Mouse (Mus musculus) v-Abl transformed pro-B cells (cell line): ENCODE results near the gene Nr5a2.

Source experiments
- in situ Hi-C, 2 experiments: fragments of 400-800 bp; cut with MboI; formaldehyde crosslinking; loops; one replicate each; pipeline ENCODE4 v1.15.1; 2025; ENCODE audit not compliant: unreplicated experiment in 2 of 2

Gene Nr5a2

DNA sequence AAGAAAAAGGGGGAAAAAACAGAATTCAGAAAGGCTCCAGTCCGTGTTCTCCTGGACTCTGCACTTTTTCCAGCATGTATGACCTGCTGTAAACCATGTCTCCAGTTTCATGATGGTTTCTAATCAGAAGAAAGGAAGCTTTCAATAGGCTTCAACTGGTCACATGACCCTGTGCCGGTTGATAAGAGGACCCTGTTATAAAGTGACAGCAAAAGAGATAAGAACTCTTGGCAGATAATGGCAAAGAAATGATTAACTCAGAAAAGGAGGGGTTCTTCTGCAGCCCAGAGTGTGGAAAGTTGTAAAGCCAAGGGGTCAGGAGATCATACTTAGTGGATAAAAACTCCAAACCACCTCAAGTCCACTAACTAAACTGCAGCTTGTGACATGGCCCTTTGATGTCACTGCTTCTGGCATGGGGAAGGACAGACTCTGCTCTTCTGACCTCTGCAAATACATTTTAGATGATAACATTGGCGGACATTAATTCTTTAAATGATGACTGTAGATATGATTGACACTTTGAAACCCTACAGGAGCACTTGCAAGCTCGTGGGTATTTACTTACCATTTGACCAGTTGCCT is at the start of gene Nr5a2:
TSS of gene Nr5a2 (minus strand) at position 21 of the 585 bp plus-strand sequence.
- in situ Hi-C loops: no loop called here

DNA sequence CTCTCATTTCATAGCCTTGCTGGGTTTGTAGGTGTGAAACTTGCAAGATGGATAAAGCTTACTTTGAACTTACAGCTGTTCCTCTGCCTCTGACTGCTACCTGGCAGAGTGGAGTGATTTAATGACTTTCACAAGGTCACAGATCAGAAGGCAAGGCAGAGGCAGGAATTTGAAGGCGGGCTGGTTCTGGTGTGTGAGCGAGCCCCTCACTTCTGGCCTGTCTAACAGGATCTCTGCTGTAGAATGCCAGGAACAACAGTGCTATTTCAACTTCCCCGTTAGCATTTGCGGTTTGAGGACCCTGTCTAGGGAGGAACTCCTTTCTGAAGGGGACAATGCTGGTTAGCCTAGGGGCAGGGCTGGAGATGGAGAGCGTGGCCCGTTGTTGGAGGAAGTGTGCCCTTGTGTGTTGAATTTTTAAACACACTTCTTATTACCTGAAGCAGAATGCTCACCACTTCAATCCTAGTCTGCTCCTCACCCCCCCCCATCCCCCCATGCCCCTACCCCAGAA is 48.5 kb upstream of the Nr5a2 start:
- in situ Hi-C loops: no loop called here

DNA sequence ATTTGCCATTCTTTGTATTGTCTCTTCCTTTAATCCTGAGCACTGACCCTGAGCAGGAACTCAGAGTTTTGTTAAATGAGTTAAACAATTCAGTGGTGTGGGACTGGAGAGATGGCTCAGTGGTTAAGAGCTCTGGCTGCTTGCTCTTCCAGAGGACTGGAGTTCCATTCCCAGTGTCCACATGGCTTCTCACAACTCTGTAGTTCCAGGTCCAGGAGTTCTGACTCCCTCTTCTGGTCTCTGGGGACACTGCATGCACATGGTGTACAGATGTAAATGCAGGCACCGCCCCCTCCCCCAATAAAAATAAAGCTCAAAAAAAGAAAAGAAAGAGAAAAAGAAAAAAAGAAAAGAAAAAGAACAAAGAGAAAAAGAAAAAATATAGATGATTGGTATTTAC is 43.6 kb upstream of the Nr5a2 start:
- in situ Hi-C loops: no loop called here

DNA sequence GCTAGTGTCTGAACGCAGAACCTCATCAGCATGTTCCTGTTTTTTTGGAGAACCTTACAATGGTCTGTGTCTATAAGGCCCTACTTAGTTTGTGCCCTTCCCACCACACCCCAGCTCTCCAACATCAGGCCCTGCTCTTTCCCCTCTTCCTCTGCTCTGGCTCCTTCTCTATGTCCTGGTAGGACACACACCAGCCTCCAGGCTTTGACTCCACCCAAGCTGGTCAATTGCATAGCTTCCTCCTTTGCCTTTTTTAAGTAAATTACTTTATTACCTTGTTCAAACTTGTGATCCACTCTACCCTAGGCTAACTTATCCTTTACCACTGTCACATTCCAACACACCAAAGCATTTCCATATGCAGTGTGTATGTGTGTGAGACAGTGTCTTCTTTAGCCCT is 42.9 kb upstream of the Nr5a2 start:
- in situ Hi-C loops: no loop called here

DNA sequence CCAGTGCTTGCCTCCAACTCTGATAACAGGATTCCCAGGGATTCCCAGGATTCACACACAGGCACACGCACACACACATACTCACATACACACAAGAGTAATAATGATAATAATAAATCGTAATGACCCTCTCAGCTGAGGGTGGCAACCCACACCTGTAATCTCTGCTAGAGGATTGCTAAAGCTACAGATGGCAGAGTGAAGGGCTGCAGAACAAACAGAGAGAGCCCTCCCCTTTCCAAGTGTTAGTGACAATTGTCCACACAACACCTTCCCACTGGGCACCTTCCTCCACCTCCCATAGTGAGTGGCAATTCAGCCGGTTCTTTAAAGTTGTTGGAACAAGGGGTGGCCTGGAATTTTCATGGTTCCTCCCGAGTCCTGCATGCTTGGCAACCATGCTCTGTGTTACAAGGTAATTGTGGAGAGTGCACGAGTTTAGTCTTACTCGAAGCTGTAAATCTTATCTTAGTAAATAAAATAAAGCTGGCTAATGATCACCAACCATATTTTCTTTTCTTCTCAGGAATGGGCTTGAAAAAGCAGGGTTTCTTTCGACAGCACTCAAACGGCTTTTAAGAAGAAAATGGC is 31.6 kb upstream of the Nr5a2 start:
- in situ Hi-C loops: no loop called here

DNA sequence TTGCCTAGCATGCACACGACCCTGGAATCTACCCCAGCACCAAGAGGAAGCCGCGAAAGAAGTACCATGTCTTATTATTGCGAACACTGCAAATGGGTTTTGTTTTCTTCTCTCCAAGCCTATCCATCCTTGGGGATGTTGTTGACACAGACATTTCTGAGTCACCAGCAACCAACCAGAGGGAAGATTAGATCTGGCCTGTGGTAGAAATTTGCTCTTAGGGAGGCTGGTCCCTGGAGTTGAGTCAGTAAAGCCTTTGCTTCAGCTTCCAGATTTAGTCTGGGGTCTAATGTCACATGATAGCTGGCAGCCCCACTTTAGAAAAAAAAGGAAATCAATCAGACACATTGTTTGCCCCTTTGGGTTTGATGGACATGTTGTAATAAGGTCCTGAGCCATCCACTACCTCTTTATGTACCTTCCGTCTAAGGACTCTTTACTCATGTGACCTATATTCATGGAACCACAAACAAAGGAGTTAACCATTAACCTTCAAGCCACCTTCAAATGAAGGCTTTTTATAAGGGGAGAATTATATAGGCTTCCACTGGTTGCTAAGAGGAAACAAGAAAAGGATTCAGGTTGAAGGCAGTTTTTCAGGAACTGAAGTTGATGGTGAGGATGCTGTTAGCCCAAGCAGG is 20.1 kb upstream of the Nr5a2 start:
- in situ Hi-C loops: no loop called here

DNA sequence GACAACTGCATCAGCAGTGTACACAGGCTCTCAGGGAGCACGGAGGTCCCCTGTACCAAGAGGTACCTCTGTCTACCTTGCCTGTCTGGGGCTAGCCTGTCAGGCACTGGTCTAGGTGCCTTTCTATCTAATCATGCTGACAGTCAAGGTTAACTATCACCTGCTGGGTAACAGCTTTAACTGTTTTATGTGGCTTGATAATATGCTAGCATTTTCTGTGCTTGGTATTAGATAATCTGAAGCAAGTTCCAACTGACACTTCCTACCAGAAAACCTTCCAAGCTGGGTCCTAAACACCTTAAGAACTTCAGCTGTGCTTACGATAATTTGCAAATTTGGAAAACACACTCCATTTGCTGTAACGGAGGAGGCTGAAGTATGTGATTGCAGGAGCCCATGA is 17.6 kb upstream of the Nr5a2 start:
- in situ Hi-C loops: no loop called here

DNA sequence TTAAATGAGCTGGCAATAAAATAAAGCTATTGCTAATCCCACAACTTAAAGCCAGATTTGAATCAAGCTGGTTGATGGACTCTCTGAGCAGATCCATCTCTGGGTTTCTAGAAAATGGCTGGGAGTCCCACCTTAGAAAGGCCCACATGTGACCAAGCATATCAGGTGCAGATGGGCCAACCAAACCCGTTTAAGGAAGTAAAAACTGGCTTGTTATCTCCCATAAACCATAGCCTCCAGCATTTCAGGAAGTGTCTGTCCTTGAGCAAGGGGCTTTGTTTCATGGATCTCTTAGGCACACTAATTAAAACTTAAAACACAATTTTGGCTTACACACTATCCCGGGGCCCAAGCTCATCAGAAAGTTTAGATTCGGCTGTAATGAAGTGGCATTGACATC is 13.8 kb upstream of the Nr5a2 start:
- in situ Hi-C loops: no loop called here

DNA sequence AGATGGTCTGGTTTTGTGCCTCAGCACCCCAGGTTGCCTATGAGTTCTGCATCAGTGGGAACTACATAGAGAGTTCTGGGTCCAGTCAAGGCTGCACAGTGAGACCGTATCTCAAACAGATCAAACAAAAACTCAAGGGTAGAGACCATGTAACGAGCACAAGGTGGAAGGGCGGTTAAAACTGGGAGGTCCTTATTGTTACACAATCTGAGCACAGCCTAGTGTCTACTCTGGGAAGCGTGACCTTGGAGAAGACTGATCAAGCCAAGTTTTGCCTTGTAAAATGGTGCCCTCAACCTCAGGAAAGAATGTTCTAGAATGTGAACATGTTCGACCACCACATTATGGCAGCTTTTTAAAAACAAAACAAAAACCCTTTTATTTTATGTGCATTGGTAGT is 12.8 kb upstream of the Nr5a2 start:
- in situ Hi-C loops: no loop called here

DNA sequence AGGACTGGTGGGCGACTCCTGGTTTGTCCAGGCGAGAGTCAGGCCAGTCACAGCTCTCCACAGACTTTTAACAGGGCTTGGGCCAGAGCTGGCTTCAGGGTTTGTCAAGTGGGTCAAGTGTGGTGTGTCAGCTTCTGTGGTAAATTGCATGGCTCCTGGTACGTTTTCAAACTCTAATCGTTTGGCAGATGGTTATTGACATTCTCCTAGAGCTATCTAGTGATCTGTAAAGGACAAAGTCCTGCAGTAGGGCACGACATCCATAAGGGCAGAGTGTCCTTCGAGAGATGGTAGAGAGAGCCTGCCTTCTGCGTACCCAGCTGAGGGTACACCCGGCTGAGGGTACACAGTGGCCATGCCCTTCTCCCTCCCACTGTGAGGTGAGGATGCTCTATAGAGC is 10.7 kb upstream of the Nr5a2 start:
- in situ Hi-C loops: no loop called here

DNA sequence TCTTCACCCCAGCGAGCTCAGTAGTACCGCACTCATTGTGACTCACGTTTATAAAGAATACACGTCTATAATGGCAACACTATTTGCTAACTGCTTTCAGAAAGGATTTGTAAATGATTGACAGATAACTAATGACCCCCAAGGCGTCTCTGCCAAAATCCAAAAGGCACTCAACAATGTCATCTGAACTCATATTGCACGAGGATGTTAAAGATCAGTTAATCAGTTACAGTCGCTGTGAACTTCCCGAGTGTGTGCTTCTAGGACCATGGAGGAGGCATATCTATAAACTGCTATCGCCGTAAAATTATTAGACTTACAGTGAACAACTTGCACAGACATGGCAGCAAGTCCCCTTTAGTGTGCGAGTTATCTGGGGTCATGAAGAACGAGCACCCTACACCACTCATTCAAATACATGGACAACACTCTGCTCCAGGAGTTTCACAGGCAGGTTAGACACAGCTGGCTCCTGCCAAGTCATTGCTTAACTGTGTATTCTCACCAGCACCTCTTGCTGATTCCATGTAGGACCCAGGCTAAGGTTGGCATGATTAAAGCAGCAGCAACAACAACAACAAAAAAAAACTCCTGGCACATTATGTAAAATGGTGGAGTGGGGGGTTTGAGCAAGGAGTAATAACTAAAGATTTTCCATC is 6.6 kb upstream of the Nr5a2 start:
- in situ Hi-C loops: no loop called here

DNA sequence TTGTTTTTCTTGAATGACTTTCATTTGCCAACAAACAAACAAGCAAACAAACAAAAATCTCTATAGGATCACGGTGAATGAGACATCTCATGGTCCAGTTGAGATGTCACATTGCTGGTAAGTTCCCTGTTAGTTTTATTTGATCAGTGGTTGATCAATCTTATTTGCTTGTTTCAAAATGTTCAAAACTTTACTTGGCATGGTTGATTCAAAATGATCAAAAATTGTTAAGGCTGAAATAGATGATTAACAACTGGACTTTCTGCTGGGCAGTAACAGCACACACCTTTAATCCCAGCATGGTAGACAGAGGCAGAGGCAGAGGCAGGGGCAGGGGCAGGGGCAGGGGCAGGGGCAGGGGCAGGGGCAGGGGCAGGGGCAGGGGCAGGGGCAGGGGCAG is 757 bp downstream of the Nr5a2 start:
- in situ Hi-C loops: no loop called here

DNA sequence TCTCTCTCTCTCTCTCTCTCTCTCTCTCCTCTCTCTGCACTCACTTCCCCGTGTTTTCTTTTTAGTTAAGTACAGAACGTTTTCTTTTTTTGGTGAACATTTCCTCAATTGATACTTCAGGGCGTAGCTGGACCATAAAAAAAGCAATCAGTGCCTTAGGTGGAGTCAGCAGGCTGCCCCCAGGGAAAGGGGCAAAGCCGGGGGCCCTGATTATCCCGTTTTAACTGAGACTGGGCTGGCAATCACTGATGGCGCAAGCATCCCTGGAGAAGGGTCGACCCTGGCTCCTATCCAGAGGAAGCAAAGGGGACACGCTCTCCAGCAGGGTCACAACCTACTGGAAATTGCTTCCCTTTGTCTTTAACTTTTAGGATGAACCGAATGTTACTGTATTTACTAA is 1.6 kb downstream of the Nr5a2 start:
- in situ Hi-C loops: no loop called here

DNA sequence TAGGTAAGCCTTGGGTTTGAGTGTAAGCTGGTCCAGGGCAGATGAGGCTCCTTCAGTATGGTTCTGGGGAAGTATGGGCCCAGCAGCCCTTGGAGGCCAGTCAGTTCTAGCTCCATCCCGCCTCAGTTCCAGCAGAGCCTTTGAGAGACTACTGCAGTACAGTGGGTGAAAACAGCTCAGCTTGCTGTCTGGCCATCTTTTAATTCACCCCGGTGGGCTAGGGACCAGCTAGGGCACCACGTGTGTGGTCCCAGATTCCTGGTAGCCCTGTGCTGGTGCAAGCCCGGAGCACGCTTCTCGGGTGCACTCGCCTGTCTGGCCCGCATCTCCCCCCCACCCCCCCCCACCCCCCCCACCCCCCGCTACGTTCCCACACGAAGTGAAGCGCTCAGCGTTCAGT is 2.1 kb downstream of the Nr5a2 start:
- in situ Hi-C loops: no loop called here

DNA sequence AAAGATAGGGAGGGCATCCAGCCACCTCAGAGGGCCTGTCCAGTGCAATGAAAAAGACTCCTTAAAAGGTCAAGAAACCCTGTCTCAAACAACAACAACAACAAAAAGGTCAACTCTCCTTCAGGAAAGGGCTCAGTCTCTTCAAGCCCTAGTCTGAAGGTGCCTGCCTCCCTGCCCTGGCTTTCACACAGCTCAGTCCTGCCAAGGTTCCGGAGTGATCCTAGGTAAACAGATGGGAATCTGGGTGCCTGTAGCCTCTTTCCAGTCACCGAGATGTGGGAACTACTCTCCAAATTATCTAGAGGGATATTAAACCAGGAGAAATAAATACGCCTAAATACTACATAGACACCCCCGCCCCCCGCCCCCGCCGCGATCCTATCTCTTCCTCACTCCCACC is 2.6 kb downstream of the Nr5a2 start:
- in situ Hi-C loops: no loop called here

DNA sequence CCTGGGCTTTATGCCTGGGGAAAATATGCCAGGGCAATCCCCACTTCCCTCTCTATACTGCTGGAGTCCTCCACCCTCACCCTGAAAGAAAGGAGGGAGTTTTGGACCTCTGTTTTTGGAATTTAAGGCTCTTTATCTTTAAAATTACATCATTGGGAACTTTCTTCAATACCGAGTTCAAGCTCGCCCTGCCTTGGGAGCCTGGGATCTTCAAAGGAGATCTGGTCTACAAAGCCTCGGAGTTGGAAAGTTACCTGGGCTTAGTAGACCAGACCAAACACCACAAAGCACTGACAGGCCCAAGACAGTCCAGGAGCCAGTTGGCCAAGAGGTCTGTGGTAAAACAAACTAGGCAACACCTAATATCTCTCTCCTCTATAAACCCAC is 6.1 kb downstream of the Nr5a2 start:
- in situ Hi-C loops: no loop called here

DNA sequence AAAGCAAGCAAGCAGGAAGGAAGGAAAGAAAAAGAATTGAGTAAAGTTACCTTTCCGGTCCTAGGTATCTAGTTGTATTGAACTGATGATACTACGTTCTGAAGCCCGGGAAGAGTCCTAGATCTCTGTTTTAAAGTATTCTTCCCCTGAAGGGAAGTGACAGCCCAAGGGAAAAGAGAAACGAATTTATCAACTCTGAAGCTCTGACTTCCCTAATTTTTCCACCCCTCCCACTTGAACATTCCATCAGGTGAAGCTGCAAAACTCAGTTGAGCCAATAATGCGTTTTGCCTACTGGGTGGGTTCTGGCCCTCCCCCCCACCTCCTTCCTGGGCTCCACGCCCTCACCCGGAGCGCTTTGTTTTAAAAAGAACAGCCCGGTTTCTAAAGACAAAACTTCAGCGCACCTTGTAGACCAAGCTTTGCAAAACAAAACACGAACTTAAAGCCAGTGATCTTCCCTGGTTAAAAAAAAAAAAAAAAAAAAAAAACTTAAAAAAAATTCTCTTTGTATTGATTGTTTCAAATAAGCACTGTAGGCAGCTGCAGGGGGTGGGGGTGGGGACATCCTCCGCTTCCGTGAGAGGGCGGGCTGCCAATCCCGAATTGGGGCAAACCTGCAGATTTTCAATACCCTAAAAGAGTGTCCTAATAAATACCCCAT is 6.7 kb downstream of the Nr5a2 start:
- in situ Hi-C loops: no loop called here

DNA sequence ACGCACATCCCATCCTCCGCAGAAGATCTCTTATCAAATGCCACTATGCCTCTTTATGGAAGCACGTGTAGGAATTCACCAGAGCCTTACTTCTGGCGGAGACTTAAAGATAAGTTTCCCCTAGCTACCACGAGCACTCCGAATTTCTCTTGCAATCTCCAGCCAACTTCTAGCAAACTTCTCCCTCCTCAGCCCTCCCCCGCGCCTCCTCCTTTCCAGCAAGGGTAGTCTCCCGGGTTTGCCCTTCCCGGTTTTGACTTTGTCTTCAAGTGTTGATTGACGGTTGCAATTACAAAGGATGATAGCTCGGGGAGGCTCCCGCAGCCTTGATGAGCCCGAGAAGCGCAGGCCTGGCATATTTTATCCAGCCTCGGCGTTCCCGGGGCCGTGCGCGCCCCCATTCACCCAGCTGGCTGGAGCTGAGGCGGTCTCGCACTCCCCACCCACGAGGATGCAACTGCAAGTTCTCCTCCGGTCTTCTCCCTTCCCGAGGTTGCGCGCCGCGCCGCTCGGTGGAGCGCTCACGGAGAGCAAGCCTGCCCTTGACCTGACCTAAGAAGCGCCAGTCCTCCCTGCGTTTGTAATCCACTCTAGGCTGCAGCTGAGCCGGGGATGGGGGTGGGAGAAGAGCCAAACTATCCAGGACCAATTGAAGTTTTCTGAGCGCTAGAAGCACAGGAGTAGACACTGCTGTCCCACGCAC is 7.5 kb downstream of the Nr5a2 start:
- in situ Hi-C loops: no loop called here

DNA sequence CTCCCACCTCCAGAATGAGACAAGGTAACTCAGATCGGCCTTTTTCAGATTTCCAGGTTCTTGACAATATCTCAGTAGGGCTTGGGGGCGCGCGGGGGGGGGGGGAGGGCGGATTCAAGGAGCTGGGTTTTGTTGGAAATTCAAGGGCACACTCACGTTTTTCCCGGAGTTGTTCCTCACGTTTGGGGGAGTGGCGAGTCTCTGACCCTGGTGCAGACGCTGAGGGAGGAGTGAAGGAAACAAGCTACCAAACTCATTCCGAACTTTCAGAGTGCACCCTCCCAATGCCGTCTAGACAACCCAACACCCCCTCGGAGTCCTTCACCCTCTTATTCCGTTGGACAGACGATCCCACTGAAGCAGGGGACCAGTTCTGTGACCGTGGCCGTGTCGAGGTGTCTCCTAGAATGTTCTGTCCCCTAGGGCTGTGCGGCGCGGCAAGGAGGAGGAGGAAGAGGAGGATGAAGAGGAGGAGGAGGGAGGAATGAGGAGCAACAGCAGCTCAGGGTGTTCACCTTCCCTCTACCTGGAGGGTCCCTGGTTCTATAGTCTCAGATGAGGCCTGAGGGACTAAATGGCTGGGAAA is 8.2 kb downstream of the Nr5a2 start:
- in situ Hi-C loops: no loop called here

DNA sequence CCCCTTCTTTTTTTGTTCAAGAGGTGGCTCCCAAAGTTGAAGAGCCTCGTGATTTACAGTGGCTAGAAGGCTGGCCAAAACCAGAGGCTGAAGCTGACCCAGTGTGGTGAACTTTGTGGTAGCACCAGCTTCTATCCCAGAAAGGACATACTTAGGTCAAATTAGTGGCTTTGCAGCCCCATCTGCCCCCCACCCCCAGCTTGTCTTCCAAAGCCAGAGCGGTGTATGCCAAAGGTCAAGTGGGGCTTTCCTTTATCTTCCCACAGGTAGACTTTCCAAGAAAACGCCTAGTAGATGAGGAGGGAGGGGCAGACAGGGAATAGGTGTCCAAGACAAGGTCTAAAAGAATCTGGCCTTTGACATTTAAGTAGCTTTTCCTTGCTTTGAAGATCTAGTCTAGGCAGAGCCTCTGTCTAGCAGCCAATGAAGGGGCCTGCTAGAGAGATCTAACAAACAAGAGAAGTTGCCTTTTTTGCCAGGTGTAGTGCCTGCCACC is 9.0 kb downstream of the Nr5a2 start:
- in situ Hi-C loops: no loop called here
